Mouse (Mus musculus) skeletal muscle tissue, postnatal 0 days (tissue): ENCODE measurements around the gene Slc6a15. TPM values are rescaled to one million over a fixed set of nuclear protein-coding genes. Genes with fewer than 3 reads are reported as not detected.

Experiments
- polyA plus RNA-seq: library from polyadenylated mRNA; unstranded; fragments of >200 nt; fragmentation: Nextera tagmentation; extraction: Ambion mirVana; gene quantifications from 2 replicates; pipeline ENCODE4 v1.2.1, GENCODE M21; 2015

The Slc6a15 gene
- 0.17 and 0.42 TPM in 2 replicates for polyA plus RNA-seq

DNA sequence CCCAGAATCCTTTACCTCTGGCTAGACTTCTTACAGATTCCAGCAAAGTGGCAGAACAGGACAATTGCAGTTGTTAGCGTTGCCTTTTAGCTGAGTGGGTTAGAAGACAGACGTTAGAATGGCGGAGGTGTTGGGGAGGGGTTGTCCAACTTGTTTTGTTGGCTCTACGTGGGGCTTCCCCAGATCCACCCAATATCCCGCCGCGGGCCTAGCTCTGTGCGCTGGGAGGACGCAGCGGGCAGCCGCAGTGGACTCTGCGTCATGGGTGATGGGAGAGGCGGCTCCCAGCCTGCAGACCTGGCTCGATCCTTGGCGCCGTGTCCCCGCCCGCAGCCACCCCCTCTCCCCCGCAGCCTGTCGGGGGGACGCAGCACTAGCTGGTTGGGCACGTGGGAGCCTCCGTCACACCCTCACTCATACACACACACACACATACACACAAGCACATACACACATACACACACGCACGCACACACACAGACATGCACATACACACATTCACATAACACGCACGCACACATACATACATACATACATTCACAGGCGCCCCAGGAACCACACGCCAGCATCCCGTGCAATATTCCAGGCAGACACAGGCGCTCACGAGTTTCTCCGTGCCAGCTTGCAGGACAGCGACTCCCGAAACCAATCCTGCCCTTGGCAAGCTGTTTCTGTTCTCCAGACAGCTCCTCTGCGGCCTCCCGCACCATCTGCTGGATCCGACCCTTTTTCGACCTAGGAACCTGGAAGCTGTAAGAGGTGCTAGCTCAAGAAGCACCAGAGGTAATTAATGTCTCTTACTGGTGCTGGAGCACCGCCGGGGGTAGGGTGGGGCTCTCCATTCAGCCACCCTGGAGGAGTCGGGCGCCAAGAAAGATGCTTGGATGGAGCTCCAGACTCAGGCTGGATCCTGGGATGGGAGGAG, at the start of gene Slc6a15:
TSS of gene Slc6a15 (plus strand) at position 413 of the 925 bp plus-strand sequence.

Other genes with a start within 250 kb of the Slc6a15 start
- gene Lrriq1, start 131.5 kb upstream of the Slc6a15 start, polyA plus RNA-seq = 0.07 TPM in 1 of 2 replicates, not detected in the other